30 mouse cellular contexts compared by ENCODE assay signal in the genomic region with DNA sequence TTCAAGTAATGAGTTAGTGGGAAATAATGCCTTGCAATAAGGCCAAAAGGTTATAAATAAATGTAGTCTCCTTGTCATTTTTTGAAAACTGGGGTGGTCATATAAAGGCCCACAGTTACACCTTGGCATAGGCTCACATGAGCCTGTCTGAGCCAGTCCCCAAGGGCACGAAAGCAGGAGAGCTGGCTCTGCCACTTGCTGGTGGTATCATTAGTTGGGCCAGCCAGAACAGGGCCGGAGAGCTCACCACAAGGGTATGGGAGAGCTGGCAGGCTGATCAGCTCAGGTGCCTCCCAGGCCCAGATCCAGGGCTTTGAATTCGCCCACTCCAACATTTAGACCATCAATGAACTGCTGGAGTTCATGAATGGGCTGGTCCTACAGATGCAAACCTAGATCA. TPM values are rescaled to one million over a fixed set of nuclear protein-coding genes. Genes with fewer than 3 reads are reported as not detected.
DNase-seq lines count a peak whose midpoint lies in the region; ATAC-seq lines count a peak whose summit lies in the region.
"Had no signal": no experiment of that assay in that cellular context is flagged by ENCODE, and none has a peak within 500 bp of the region (broad histone marks: within the 10 kb centered on the region; RNA-seq: fewer than 3 reads in every experiment).

No protein-coding gene starts in this region.

- no peaks in the 10 kb centered on the region for H3K4me1 ChIP-seq in kidney, embryonic 14.5 days (ENCODE audit: control insufficient read depth, insufficient read depth, low read length)
- no peaks in the 10 kb centered on the region for H3K4me1 ChIP-seq in kidney, embryonic 15.5 days
- H3K4me1 ChIP-seq in intestine, embryonic 15.5 days (replicated peaks) = no peaks in the 10 kb centered on the region
- H3K4me1 ChIP-seq: embryonic facial prominence, embryonic 13.5 days; forebrain, embryonic 12.5 days; forebrain, embryonic 15.5 days; hindbrain, embryonic 10.5 days; hindbrain, embryonic 13.5 days had no signal

- 88% methylated on average over 3 of the region's 3 CpGs for WGBS in kidney, embryonic 14.5 days
- WGBS in kidney, embryonic 15.5 days = 83% methylated on average over 3 of the region's 3 CpGs
- 77% methylated on average over 3 of the region's 3 CpGs for WGBS in intestine, embryonic 15.5 days

- no peak overlapping the region for H3K4me3 ChIP-seq in kidney, embryonic 14.5 days (ENCODE audit: low read length)
- no peak overlapping the region for H3K4me3 ChIP-seq in kidney, embryonic 15.5 days (replicated peaks)
- no peak overlapping the region for H3K4me3 ChIP-seq in intestine, embryonic 15.5 days (replicated peaks)
- H3K4me3 ChIP-seq: embryonic facial prominence, embryonic 10.5 days; embryonic facial prominence, embryonic 13.5 days; erythroblast, embryonic 14.5 days; forebrain, embryonic 12.5 days; forebrain, embryonic 15.5 days; hindbrain, embryonic 10.5 days; hindbrain, embryonic 13.5 days had no signal

- H3K27ac ChIP-seq in kidney, embryonic 14.5 days (ENCODE audit: low read depth, low read length) = no peak overlapping the region
- no peak overlapping the region for H3K27ac ChIP-seq in kidney, embryonic 15.5 days
- no peak overlapping the region for H3K27ac ChIP-seq in intestine, embryonic 15.5 days
- H3K27ac ChIP-seq: embryonic facial prominence, embryonic 10.5 days; embryonic facial prominence, embryonic 13.5 days; forebrain, embryonic 12.5 days; forebrain, embryonic 15.5 days; hindbrain, embryonic 10.5 days; hindbrain, embryonic 13.5 days had no signal

- H3K36me3 ChIP-seq in kidney, embryonic 14.5 days (ENCODE audit: control insufficient read depth, insufficient read depth, low read length) = no peaks in the 10 kb centered on the region
- no peaks in the 10 kb centered on the region for H3K36me3 ChIP-seq in kidney, embryonic 15.5 days
- H3K36me3 ChIP-seq in intestine, embryonic 15.5 days = no peaks in the 10 kb centered on the region
- H3K36me3 ChIP-seq: embryonic facial prominence, embryonic 10.5 days; embryonic facial prominence, embryonic 13.5 days; forebrain, embryonic 12.5 days; forebrain, embryonic 15.5 days; G1E; hindbrain, embryonic 10.5 days; hindbrain, embryonic 13.5 days had no signal

- H3K27me3 ChIP-seq in kidney, embryonic 14.5 days (ENCODE audit: control insufficient read depth, insufficient read depth, low read length) = no peaks in the 10 kb centered on the region
- no peaks in the 10 kb centered on the region for H3K27me3 ChIP-seq in kidney, embryonic 15.5 days
- H3K27me3 ChIP-seq in intestine, embryonic 15.5 days (replicated peaks) = no peaks in the 10 kb centered on the region
- H3K27me3 ChIP-seq: CH12.LX; embryonic facial prominence, embryonic 13.5 days; forebrain, embryonic 12.5 days; forebrain, embryonic 15.5 days; hindbrain, embryonic 13.5 days; Patski had no signal

- no peaks in the 10 kb centered on the region for H3K9me3 ChIP-seq in kidney, embryonic 14.5 days (ENCODE audit: control insufficient read depth, low read length)
- H3K9me3 ChIP-seq in kidney, embryonic 15.5 days (replicated peaks) = no peaks in the 10 kb centered on the region
- H3K9me3 ChIP-seq in intestine, embryonic 15.5 days = no peaks in the 10 kb centered on the region
- H3K9me3 ChIP-seq: embryonic facial prominence, embryonic 10.5 days; embryonic facial prominence, embryonic 13.5 days; forebrain, embryonic 12.5 days; forebrain, embryonic 15.5 days; hindbrain, embryonic 10.5 days; hindbrain, embryonic 13.5 days had no signal

- peak; percentile 45 for DNase-seq in kidney, adult 11 months
- peak; percentile 19 to 27 for DNase-seq in kidney, adult 8-10 months
- DNase-seq in kidney, postnatal 14 days = peak; percentile 14
- no peak for DNase-seq in lung, postnatal 25 days (ENCODE audit: low spot score)
- DNase-seq: adrenal gland, adult 2 months; adrenal gland, postnatal 14 days; B cell, adult 2 months; cerebellum, adult 11 months; cerebellum, adult 2 months; cerebellum, adult 9-11 months; cerebellum, postnatal 25 days; gastrocnemius, postnatal 25 days; heart, postnatal 36 days had no signal

- H3K4me2 ChIP-seq in kidney, embryonic 14.5 days (replicated peaks; ENCODE audit: low read depth, low read length) = no peak overlapping the region
- H3K4me2 ChIP-seq in kidney, embryonic 15.5 days = no peak overlapping the region
- no peak overlapping the region for H3K4me2 ChIP-seq in intestine, embryonic 15.5 days (replicated peaks)
- H3K4me2 ChIP-seq: embryonic facial prominence, embryonic 13.5 days; forebrain, embryonic 12.5 days; forebrain, embryonic 15.5 days; heart, embryonic 11.5 days; hindbrain, embryonic 13.5 days had no signal

- ATAC-seq in kidney, embryonic 14.5 days (ENCODE audit: low FRiP score, low TSS enrichment) = no peak
- no peak for ATAC-seq in kidney, embryonic 15.5 days (replicated peaks; ENCODE audit: low FRiP score)
- no peak for ATAC-seq in intestine, embryonic 15.5 days
- ATAC-seq: forebrain, embryonic 15.5 days; hindbrain, embryonic 16.5 days; Patski had no signal

- H3K9ac ChIP-seq in kidney, embryonic 14.5 days (ENCODE audit: low read depth, low read length) = no peak overlapping the region
- H3K9ac ChIP-seq in kidney, embryonic 15.5 days = no peak overlapping the region
- H3K9ac ChIP-seq in intestine, embryonic 15.5 days = no peak overlapping the region; the same call in 1 of the 2 replicates
- H3K9ac ChIP-seq: embryonic facial prominence, embryonic 13.5 days; forebrain, embryonic 12.5 days; forebrain, embryonic 15.5 days; hindbrain, embryonic 13.5 days had no signal

RNA-seq across cellular contexts. Expression of a gene that starts 8.3 kb away (rescaled TPM):
- 48.7 and 67.9 TPM in 2 replicates for polyA plus RNA-seq in kidney, embryonic 14.5 days (2014; fragmentation: Nextera tagmentation; extraction: Ambion mirVana)
- polyA plus RNA-seq in kidney, embryonic 15.5 days (2015; fragmentation: Nextera tagmentation; extraction: Ambion mirVana) = 44.6 and 49.2 TPM in 2 replicates
- polyA plus RNA-seq in intestine, embryonic 15.5 days (2015; fragmentation: Nextera tagmentation; extraction: Ambion mirVana) = 41.5 and 49.1 TPM in 2 replicates

RNA-seq across cellular contexts. Expression of a gene that starts 30.4 kb away (rescaled TPM):
- not detected in 2 replicates for polyA plus RNA-seq in kidney, embryonic 14.5 days (2014; fragmentation: Nextera tagmentation; extraction: Ambion mirVana)
- not detected in 2 replicates for polyA plus RNA-seq in kidney, embryonic 15.5 days (2015; fragmentation: Nextera tagmentation; extraction: Ambion mirVana)
- polyA plus RNA-seq in intestine, embryonic 15.5 days (2015; fragmentation: Nextera tagmentation; extraction: Ambion mirVana) = not detected in 2 replicates
- polyA plus RNA-seq: adrenal gland, adult 2 months; cerebellum, adult 2 months; embryonic facial prominence, embryonic 10.5 days; embryonic facial prominence, embryonic 13.5 days; erythroblast, embryonic 14.5 days; forebrain, embryonic 12.5 days; forebrain, embryonic 15.5 days; G1E; heart, embryonic 11.5 days; heart, embryonic 14.5 days; heart, postnatal 0 days; hindbrain, embryonic 10.5 days; hindbrain, embryonic 13.5 days; hindbrain, embryonic 16.5 days; Patski had no signal

RNA-seq across cellular contexts. Expression of a gene that starts 56.5 kb away (rescaled TPM):
- 0.69 and 1.8 TPM in 2 replicates for polyA plus RNA-seq in kidney, embryonic 14.5 days (2014; fragmentation: Nextera tagmentation; extraction: Ambion mirVana)
- polyA plus RNA-seq in kidney, embryonic 15.5 days (2015; fragmentation: Nextera tagmentation; extraction: Ambion mirVana) = 0.91 and 1.3 TPM in 2 replicates
- 0.20 TPM in 1 of 2 replicates, not detected in the other for polyA plus RNA-seq in intestine, embryonic 15.5 days (2015; fragmentation: Nextera tagmentation; extraction: Ambion mirVana)
- polyA plus RNA-seq: adrenal gland, adult 2 months; G1E; heart, postnatal 0 days had no signal
